Mouse (Mus musculus) thymus, adult 18-20 months (tissue): ENCODE results near the gene Ism1.
A peak's percentile ranks its signal among the peaks of the same experiment; 100 is the strongest.

Experiments
- DNase-seq, 2 experiments: peaks; one replicate each; pipeline ENCODE4 v3.0.0; 2022; ENCODE audit warnings: mixed read lengths in 2 of 2

Ism1 gene

DNA sequence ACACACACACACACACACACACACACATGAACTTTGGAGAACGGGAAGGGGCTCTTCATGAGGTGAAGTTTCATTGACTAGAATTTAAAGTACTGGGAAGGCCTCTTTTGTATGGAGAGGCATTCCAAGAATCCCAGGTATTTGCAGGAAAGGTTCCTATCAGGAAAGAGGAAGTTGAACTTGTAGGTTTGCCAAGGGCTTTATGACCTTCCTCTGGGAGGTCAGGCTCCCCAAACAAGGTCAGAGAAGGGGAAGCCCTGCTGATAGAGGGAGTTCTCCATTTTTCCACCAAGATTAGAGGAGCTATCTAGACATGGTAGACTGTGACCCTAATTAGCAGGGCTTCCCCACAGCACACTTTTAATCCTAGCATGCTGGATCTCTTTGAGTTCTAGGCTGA is 39.8 kb downstream of the Ism1 start:
- no peak for DNase-seq

DNA sequence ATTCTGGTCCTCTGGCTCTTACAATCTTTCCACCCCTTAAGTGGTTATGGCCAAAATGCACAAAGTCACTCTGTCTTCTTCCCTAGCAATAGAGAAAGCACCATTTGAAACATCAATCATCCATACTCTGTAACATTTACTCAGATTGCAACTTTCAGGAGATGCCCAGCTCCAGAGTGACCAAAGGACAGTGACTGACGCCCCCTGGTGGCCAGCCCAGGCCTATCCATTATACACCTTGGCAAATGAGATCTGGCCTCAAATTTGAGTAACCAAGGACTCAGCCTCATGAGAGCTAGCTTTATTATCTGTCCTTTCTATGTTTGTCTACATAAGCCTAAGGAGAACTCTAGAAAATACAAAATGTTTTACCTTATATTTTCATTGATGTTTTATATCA is 44.7 kb downstream of the Ism1 start:
- DNase-seq: no peak

DNA sequence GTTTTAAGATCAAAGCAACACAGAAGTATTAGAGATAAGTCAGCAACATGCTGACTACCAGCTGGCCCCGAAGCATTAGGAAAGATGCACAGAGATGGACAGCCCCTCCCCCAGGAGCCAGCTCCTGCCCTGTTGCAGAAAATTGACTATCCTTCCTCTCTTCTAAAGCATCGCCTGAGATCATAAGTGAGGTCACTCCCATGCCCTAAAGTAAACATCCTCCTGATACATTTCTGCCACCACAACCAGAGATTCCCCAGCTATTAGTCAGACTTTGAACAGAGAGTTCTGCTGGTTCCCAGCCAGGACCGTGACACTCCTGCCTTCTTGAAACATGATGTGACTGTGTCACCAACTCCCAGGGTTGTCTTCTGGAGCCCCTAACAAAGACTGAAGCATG is 45.3 kb downstream of the Ism1 start:
- DNase-seq: no peak

DNA sequence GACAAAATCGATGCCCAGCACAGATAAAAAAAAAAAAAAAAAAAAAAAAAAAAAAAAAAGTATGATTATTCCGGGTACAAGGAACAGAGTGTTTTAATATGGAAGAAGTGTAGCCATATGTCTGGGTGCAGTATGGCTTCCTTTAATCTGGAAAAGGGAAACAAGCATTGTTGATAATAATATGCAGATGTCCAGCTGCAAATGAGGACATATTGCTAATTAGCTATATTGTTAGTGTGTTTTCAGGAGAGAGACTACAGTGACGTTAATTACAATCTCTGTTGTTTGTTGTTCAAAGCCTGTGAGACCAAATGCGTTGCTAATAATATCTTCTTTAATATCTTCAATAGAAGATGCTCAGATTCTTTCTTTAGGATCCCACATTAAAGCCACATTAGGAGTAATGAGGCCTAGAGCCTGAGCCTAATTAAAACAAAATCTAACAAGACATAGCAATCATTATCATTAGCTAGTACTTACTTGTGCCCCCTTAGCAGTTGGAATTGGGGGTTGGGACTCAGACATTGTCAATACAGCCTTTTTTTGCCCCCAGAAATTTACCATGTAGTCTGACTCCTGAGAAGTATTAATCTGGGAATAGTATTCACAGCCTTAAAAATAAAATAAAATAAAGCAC is 46.3 kb downstream of the Ism1 start:
- DNase-seq: no peak

DNA sequence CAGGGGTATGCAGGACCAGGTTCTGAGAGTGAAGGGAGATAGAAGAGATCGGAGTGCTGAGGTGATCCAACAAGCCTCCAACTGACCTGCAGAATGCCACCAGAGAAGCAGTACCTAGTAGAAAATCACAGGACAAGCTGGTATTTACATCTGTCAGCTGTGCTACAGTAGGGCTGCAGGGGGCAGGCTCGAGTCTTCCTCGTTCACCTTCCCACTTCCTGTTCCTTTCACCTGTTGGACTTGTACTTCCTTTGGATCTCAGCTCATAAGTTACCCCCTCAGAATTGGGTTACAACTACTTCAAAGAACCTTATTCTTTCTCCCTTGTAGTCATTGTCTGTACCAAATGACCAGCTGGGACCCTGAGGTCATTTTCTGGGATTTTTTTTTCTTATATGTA is 47.4 kb downstream of the Ism1 start:
- DNase-seq: no peak

DNA sequence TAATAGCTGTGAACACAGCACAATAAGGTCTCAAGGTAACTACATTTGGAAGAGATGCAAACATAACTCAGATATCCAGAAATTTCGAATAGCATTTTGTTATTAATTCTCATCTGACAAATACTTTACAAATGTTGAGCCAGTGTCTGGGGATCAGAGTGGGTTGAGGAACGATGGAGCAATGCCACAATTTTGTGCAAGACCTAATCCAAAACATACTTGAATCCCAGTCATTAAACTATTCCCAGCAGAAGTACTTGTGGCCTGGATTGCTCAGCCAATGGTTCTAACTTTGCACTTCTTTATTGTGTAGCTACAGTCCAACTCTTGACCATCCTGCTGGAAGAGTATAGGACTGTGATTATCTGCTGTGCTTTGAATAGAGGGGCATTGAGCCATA is 50.1 kb downstream of the Ism1 start:
- DNase-seq: no peak

DNA sequence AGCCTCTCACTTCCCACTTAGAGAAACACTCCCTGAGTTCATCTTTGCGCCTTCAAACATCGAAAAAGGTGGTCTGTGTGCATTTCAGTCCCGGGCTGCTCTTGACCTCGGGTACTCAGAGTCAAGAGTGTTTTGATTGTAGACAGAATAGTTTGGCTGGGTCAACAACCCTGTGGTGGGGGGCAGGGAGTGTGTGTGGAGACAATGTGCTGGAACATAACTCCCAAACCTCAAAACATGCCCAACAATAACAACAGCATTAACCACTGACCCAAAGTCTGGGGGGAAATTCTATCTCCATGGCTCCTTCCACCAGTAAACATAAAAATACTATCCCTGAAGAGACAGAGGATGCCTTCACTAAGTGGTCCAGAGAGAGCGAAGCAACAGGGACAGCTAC is 51.4 kb downstream of the Ism1 start:
- DNase-seq: no peak

DNA sequence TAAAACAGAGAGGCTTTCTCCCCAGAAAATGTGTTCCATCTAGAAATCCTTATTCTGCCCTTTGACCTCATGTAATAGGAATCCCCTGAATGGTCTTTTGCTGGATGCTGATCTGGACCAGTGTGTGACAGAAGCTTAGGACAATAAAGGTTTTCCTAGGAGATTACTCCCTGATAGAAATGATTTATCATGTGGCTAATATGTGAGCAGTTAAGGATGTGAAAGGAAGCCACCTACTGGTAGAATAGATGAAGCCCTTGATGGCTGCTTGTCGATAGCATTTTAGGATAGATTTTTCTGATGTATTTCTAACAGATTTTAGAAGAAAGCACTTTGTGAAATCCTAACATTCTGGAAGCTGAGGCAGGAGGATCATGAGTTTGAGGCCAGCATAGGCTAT is 64.4 kb downstream of the Ism1 start:
- no peak for DNase-seq

DNA sequence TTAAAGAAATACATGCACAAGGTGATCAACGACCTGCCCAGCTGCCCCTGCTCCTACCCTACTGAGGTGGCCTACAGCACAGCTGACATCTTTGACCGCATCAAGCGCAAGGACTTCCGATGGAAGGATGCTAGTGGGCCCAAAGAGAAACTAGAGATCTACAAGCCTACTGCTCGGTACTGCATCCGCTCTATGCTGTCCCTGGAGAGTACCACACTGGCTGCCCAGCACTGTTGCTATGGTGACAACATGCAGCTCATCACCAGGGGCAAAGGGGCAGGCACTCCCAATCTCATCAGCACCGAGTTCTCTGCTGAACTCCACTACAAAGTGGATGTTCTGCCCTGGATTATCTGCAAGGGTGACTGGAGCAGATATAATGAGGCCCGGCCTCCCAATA is 79.0 kb downstream of the Ism1 start:
- no peak for DNase-seq

DNA sequence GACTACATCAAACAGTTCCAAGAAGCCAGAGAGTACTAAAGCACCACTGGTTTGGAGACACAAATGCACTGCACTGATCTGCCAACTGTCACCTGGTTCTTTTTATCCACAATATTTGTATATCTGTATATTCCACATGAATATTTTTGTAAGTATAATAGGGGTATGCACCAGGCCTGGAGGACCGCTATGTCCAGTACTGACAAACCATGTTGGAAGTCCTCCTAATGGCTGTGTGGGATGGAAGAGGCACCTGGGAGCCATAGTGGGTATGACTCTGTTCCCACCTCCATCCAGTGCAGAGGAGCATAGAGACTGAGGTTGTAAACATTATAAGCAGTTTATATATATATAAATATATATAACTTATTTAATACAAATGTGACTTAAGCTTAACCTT is 79.5 kb downstream of the Ism1 start:
- DNase-seq: no peak

DNA sequence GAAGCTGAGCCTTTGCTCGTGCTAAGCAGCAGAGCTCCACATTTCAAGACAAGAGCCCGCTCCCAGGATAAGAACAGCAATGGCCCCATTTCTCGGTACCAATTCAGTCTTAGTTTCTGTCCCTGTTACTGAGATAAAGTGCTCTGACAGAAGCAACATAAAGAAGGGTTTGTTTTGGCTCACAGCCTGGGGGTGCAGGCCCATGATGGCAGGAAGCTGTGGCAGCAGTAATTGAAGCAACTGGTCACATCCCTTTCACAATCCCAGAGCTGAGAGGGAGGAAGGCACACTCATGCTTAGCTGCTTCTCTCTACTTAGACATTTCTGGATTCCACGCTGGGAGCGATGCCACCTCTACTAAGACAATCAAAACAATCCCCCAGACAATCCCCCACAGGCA is 86.4 kb downstream of the Ism1 start:
- no peak for DNase-seq

DNA sequence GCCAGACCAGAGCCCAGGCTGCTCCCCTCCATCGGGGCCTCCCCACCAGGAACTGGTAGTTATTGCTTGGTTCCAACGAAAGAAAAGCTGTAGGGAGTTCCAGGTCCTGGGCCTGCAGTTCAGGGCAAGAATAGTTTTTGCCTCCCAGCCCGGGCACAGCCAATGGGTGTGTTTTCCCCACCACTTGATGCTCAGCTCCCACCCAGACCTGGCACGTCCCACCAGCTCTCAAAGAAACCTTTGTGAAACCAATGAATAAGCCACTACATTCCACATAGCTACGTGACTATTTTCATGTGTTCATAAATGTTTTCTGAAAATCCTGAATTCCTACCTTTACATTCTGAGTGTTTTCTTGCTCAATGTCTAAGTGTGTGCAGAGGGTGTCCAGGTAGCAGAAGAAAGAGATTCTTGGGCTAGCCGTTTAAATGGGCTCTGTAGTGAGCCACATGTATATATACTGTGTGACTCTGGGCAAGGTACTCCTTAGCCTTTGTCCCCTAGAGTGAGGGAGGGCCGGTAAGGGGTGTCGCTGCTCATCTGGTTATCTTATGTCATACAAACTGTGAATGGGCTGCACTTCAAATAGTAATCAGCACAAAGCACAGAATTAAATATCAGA is 97.1 kb downstream of the Ism1 start:
- no peak for DNase-seq

DNA sequence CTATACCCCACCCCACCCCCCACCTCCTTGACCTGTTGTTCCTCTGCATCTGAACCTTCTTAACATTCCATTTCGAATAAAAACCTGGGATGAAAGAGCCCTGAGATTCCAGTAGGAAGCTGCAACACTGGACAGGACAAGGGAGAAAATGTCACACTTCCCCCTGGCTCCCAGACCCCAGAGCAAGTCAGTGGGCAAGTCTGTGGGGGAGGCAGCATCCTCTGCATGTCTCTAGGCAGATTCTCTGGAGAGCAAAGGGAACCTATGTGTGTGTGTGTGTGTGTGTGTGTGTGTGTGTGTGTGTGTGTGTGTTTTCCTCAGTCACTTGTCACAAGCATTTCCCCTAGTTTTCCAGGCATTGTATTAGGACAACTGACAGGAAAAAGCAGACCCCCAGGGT is 98.7 kb downstream of the Ism1 start:
- no peak for DNase-seq

DNA sequence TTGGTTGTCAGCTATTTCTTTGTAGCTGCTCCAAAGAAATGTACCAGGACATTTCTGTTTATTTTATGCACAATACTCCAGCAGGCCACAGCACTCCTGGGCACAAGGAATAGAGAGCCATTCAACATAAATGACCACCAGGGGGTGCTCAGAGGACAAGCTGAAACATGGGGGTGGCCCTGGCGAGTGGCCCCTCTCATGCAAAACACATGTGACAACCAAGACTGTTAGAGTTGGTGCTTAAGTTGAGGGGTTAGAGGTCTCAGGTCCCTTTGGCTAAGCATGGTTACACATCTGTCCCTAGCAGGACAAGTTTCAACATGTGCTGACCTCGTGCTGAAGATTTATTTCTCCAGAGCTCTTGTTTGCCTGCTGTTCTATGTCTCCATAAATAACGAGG is 100.3 kb downstream of the Ism1 start:
- peak; percentile 7 to 26 for DNase-seq

DNA sequence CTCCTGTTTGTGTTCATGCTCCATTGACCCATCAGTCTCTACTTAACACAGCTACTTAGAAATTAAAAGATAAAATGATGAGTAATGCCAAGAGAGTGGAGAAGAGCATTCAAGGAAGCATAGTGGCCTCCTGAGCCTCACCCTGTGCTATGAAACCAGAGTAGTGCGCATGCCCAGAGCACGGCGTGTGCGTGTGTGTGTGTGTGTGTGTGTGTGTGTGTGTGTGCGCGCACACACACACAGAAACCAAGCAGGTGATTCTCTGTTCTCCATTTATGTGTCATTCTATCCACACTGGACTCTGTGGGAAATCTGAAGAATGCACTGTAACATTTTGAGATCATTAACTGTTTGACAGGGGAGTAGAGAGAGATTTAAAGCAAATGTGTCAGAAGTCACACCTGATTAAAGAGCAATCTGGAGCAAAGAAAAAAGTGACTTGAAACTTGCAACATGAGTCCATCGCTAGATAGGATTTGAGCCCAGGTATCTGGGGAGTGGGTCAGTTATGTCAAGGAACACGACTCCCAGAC is 105.4 kb downstream of the Ism1 start:
- no peak for DNase-seq

DNA sequence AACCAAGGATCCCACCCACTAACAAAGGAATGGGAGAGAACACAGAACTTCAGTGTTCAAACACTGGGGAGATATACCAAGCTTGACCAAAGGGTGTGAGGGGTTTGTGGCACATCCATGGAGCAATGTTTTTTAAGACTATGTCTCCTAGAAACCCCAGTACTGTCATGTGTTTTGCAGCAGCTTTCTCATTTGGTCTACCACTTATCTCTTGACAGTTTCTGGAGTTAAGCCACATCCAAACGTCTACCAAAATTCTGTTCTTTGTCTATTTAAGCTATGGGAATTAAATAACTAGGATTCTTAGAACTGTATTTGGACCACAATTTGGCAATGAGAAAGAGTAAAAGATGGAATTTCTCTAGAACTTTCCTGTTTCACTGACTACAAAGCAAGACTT is 106.5 kb downstream of the Ism1 start:
- no peak for DNase-seq

DNA sequence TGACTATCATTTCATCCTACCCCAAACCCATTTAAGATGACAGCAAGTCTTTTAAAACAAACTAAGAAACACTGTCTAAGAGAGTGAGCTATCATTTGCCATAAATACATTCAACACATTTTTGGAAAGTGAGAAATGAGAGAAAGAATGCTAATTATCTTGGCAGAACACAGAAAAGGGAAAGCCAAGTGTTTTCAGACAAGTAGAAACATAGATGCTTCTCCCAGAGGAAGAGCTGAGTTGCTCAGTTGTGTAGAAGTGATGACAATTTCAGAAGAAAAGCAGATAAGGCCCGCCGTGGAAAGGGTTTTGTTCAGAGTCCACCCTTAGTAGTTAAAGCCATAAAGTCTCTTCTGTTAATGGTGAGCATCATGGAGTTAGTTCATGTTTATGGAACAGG is 107.0 kb downstream of the Ism1 start:
- no peak for DNase-seq

DNA sequence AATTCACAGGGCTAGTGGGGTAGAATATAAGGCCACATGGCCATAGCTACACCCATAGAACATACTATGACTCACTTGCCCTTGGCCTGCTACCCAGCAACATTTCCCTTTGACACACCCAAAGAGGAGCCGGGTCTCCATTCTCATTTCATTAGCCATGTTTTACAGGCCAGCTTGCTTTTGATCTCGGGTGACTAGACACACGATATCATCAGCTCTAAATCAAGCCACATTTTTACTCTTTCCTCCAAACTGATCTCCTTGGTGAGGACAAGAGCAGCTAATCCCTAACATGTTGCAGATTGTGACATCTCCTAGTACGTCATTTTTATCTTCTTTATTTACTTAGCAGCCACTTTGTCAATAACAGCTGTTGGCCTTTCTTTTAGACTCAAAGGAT is 110.7 kb downstream of the Ism1 start:
- no peak for DNase-seq

DNA sequence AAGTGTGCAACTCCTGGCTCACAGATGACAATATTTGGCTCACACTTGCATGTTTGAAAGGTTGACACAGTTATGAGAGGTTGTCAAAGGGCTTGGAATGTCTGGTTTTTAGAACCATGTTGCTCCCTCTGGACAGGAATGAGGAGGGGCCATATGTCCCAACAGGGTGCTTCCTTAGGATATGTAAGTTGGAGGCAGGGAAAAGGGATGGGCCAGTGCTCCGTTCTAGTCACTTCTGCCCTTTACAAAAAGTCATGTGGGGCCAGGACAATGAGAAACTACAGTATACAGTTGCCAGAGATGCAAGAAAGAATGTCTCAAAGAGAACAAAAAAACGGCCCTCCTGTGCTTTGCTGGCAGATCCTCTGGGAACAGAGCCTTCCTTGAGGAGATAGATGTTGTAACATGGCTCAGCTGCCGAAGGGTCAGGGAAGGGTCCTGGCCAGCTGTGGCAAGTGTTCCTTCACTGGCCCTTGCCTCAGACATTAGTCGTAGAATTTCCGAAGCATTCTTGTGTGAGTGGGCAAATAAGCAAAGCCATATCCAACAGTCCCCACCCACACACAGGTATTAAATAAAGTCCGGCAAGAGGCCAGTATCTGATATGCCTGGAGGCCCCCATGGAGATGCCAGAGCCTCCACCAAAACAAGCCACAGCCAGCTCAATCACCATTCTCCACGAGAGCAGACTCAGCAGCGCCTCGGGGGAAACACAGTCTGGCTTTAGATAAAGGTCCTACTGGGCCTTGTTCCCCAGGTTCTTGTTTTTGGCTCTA is 114.6 kb downstream of the Ism1 start:
- no peak for DNase-seq

DNA sequence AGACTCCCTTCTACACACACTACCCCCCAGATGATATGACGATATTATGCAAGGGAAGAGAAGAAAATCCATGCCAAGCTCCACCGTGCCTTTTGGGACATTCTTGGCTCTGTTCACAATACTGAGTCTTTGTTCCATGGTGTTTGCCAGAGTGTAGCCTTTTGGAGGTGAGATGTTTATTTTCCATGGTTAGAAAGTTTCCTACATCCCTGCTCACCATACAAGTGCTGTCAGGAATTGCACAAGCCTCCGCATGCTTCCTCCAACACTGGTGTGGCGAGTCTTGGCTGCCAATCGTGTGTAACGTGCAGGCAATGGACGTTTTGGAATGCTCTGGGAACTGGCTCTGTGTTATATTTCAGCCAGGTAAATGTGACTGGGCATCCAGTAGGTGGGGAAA is 126.1 kb downstream of the Ism1 start:
- DNase-seq: no peak

DNA sequence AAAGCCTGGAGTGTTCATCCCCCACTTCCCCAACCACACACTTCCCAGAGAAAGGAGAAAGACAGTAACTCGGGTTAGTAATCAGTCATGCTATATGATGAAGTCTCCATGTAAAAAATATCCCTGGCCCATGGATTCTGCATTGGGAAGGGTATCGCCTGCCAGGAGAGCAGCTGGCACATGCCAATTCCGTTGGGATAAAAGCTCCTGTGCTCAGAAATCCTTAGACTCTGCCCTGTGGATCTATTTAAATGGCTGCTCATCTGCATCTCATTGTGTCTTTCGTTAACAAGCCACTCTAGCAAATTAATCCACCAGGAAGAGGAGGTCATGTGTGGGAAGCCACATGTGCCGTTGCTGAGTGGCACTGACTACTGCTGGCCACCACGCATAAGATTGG is 129.9 kb downstream of the Ism1 start:
- DNase-seq: no peak
